Mouse (Mus musculus) ES-E14 (cell line): ENCODE results near the gene Mc3r.

ENCODE experiments used
- CHD2 ChIP-seq: IDR thresholded peaks from 2 replicates; pipeline ENCODE4 v1.6.1; 2014; ENCODE audit warnings: mild to moderate bottlenecking, low read depth, low read length, inconsistent platforms
- ZC3H11A ChIP-seq: IDR thresholded peaks from 2 replicates; pipeline ENCODE4 v1.6.1; 2012; ENCODE audit warnings: low read depth, mild to moderate bottlenecking, inconsistent platforms, low read length, borderline replicate concordance

DNA sequence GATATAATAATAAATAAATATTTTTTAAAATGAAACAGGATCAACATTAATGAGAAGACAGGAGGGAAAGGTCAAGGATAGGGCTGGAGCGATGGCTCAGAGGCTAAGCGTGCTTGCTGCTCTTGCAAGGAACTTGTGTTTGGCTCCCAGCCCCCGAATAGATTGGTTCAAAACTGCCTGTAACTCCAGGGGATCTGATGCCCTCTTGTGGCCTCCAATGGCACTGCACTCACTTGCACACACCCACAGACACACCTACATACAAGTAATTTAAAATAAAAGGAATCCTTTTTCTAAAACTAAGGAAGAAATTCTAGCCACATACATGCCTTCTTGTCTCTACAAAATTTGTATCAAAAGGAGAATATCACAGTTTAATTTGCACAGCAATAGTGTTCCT lies 20.5 kb upstream of the Mc3r start:
- TF ChIP-seq CHD2 (no peak), ZC3H11A (no peak; the same call in 1 of the 2 replicates)
